Mouse (Mus musculus): ENCODE measurements around the gene Gdnf. TPM values are rescaled to one million over a fixed set of nuclear protein-coding genes. Genes with fewer than 3 reads are reported as not detected.

Gdnf gene
- polyA plus RNA-seq, 1 experiment = not detected

DNA sequence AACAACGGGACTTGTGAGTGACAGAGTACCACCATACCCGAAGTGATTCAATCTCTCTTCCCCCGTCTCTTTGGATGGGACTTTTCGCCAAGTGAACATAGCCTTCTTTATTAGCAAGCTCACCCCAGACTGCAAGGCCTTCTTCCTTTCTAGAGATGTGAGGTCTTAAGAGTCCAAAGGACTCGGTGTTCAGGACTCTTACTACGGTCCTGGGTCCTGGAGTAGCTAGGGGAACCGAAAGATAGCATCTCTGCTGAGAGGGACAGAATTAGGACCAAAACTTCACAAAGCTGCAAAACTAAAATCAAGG is 3.7 kb downstream of the Gdnf start:
- peaks cover 38% of the 10 kb centered on the region for H3K4me1 ChIP-seq
- no peaks in the 10 kb centered on the region for H3K36me3 ChIP-seq (replicated peaks; ENCODE audit: low read length)
- peaks cover 98% of the 10 kb centered on the region for H3K27me3 ChIP-seq (replicated peaks)
- no peak overlapping the region for H3K4me3 ChIP-seq (replicated peaks)
- no peaks in the 10 kb centered on the region for H3K9me3 ChIP-seq
- TF ChIP-seq FLI1 (IDR thresholded peaks at IDR 0.05; ENCODE audit: low read length) = no peak
- TF ChIP-seq GATA1 (IDR thresholded peaks at IDR 0.05; ENCODE audit: borderline replicate concordance, low read length) = no peak

DNA sequence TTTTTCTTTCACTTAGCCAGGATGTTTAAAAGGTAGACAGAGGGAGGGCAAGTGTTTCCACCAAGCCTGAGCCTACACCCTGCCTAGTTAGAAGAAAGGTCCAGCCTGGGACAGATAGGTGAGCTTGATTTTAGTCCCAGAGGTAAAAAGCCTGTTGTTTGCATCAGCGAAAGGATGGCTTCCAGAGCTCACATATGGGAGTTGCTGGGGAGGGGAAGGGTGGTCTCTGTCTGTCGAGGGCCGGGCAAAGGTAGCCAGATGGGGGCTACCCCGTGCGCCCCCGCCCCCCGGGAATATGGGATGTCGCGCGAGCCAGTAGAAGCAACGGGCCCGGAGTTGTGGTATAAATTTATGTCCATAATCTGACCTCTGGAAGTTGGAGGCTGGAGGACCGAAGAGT is 4.3 kb downstream of the Gdnf start:
- peaks cover 36% of the 10 kb centered on the region for H3K4me1 ChIP-seq
- no peak overlapping the region for H3K4me3 ChIP-seq (replicated peaks)
- TF ChIP-seq GATA1 (IDR thresholded peaks at IDR 0.05; ENCODE audit: borderline replicate concordance, low read length) = no peak
- peaks cover 97% of the 10 kb centered on the region for H3K27me3 ChIP-seq (replicated peaks)
- no peaks in the 10 kb centered on the region for H3K9me3 ChIP-seq
- H3K36me3 ChIP-seq (replicated peaks; ENCODE audit: low read length) = no peaks in the 10 kb centered on the region

DNA sequence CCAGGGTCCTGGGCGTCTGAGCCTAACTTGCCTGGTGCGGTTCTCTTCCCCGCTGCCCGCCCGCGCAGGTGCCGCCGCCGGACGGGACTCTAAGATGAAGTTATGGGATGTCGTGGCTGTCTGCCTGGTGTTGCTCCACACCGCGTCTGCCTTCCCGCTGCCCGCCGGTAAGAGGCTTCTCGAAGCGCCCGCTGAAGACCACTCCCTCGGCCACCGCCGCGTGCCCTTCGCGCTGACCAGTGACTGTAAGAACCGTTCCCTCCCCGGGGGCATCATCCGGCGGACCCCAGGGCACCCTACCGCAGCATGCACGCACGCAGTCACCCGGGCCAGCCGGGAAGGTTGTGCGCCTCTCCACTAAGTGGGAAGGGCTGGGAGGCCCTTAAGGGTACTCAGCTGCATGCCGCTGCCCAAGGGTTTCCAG is 4.9 kb downstream of the Gdnf start:
- Histone ChIP-seq H3K27me3 (replicated peaks) (peaks cover 95% of the 10 kb centered on the region), H3K4me3 (replicated peaks) (no peak overlapping the region), H3K36me3 (replicated peaks; ENCODE audit: low read length) (no peaks in the 10 kb centered on the region), H3K4me1 (peaks cover 31% of the 10 kb centered on the region), H3K9me3 (no peaks in the 10 kb centered on the region)
- TF ChIP-seq FLI1 (IDR thresholded peaks at IDR 0.05; ENCODE audit: low read length) (no peak), GATA1 (IDR thresholded peaks at IDR 0.05; ENCODE audit: borderline replicate concordance, low read length) (no peak)

DNA sequence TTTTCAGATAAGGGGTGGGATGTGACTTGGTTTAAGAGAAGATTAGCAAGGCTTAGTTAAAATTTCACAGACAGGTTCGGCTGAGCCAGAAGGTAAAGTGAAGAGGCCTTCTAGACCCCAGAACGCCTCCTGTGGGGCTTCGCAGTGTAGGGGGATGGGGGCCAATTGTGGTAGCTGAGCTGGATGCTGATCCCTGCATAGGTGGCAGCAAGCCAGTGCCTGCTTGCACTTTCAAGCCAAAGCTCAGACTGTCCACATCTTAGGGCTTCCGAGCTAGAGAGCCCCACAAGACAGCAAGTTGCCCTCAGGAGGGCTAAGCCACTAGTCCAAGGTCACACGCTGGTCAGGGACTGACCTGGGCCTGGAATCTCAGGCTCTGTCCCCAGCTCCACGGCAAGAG is 13.2 kb downstream of the Gdnf start:
- Histone ChIP-seq H3K4me3 (replicated peaks) (no peak overlapping the region), H3K36me3 (replicated peaks; ENCODE audit: low read length) (no peaks in the 10 kb centered on the region), H3K27me3 (replicated peaks) (peaks cover 25% of the 10 kb centered on the region), H3K4me1 (no peaks in the 10 kb centered on the region), H3K9me3 (no peaks in the 10 kb centered on the region)
- TF ChIP-seq GATA1 (IDR thresholded peaks at IDR 0.05; ENCODE audit: borderline replicate concordance, low read length) = no peak
- TF ChIP-seq FLI1 (IDR thresholded peaks at IDR 0.05; ENCODE audit: low read length) = no peak

DNA sequence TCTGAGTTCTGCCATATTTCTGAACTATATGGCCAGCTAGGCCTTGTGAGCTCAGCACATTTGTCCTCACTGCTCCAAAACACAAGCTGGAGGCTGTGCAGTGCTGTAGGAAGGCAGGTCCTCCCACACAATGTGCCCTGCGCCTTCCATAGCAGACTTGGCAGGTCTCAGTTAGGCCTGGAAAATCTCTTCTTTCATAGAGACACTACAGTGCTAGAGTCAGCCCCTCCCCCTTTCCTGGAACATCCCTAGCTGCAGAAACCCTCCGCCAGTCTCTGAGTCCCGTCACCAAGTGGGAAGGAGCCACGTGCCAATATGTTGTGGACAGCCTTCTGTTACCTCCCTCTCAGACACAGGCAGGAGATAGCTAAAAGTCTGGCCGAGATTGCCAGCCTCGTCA is 14.9 kb downstream of the Gdnf start:
- no peak for TF ChIP-seq GATA1 (IDR thresholded peaks at IDR 0.05; ENCODE audit: borderline replicate concordance, low read length)
- TF ChIP-seq FLI1 (IDR thresholded peaks at IDR 0.05; ENCODE audit: low read length) = no peak
- H3K36me3 ChIP-seq (replicated peaks; ENCODE audit: low read length) = no peaks in the 10 kb centered on the region
- no peaks in the 10 kb centered on the region for H3K4me1 ChIP-seq
- no peaks in the 10 kb centered on the region for H3K9me3 ChIP-seq
- peaks cover 12% of the 10 kb centered on the region for H3K27me3 ChIP-seq (replicated peaks)
- H3K4me3 ChIP-seq (replicated peaks) = no peak overlapping the region

DNA sequence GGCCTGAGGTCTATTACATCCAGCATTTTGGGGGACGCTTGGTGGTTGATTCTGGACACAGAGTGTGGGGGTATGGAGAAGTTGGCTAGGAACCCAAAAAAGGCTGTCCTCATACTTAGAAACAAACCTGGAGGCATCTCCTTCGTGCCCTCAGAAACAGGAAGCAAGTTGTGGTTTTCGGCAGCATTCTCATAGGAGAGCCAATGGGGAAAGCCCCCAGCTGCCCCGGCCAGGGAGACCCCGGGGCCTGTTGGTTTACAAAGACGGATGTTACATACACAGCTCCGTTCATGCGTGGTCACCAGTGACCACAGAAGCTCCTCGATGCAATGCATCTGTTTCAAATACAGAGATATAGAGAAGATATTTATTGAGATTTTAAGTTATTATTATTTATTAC is 24.8 kb downstream of the Gdnf start:
- TF ChIP-seq FLI1 (IDR thresholded peaks at IDR 0.05; ENCODE audit: low read length) (no peak), GATA1 (IDR thresholded peaks at IDR 0.05; ENCODE audit: borderline replicate concordance, low read length) (no peak)
- H3K36me3 ChIP-seq (replicated peaks; ENCODE audit: low read length) = no peaks in the 10 kb centered on the region
- H3K4me3 ChIP-seq (replicated peaks) = no peak overlapping the region
- H3K4me1 ChIP-seq = no peaks in the 10 kb centered on the region
- peaks cover 12% of the 10 kb centered on the region; the same call in 1 of the 2 replicates for H3K9me3 ChIP-seq
- H3K27me3 ChIP-seq (replicated peaks) = peaks cover 4% of the 10 kb centered on the region

DNA sequence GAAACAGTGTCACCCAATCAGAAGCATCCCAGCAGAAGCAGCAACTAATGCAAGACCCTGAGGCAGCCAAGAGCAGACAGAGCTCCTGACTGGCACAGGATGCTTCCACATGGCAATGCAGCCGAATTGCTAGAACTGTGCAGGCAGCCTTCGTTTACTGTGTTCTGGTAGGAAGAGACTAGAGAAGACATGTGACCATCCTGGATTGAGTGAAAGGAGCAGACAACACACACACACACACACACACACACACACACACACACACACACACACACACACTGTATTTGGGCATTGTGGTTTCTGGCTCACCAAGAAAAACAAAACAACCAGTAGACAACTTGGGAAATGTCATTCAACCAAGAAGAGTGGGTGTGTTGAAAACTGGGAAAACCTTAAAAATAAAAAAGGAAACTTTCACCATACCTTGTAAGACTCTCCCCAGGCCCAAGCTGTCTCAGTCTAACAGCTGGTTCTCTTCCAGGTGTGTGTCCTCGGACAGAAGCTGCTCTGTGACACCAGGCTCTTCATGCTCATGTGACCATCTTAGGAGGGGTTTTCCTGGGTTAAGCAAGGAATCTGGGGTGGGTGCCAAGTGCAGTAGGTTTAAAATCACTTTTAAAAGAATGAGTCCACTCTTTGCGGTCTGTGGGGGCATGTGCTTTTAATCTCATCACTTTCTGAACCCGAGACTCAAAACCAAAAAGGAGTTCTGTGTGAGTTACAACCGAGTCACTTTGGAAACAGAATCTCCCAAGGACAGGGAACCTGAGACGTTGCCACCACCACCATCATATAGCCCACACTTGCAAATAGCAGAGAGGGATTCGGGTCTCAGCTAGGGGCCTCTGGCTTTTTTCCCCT is 27.6 kb downstream of the Gdnf start:
- no peak for TF ChIP-seq GATA1 (IDR thresholded peaks at IDR 0.05; ENCODE audit: borderline replicate concordance, low read length)
- TF ChIP-seq FLI1 (IDR thresholded peaks at IDR 0.05; ENCODE audit: low read length) = no peak
- Histone ChIP-seq H3K9me3 (peaks cover 9% of the 10 kb centered on the region; the same call in 1 of the 2 replicates), H3K27me3 (replicated peaks) (peaks cover 4% of the 10 kb centered on the region)

DNA sequence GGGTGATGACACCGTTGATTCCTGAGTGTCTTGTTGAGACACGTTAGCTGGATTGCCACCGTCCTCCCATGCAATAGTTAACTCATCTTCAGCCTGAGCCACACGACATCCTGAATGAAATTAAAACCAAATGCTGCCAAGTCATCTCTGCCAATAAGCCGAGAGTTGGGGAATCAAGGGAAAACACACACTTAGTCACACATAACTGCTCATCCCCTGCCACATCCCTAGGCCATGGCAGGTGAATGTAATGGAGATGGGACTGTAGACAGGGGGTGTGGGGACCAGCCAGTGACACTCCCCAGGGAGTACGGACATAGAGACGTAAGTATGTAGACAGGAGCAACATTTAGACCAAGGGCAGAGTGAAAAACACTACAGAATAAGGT is 28.3 kb downstream of the Gdnf start:
- Histone ChIP-seq H3K4me3 (replicated peaks) (no peak overlapping the region), H3K36me3 (replicated peaks; ENCODE audit: low read length) (no peaks in the 10 kb centered on the region), H3K27me3 (replicated peaks) (peaks cover 4% of the 10 kb centered on the region), H3K4me1 (no peaks in the 10 kb centered on the region), H3K9me3 (peaks cover 9% of the 10 kb centered on the region; the same call in 1 of the 2 replicates)
- no peak for TF ChIP-seq FLI1 (IDR thresholded peaks at IDR 0.05; ENCODE audit: low read length)
- no peak for TF ChIP-seq GATA1 (IDR thresholded peaks at IDR 0.05; ENCODE audit: borderline replicate concordance, low read length)

More for the DNA sequence above, 27.6 kb downstream of the Gdnf start:
- no peaks in the 10 kb centered on the region for H3K4me1 ChIP-seq
- H3K36me3 ChIP-seq (replicated peaks; ENCODE audit: low read length) = no peaks in the 10 kb centered on the region
- H3K4me3 ChIP-seq (replicated peaks) = no peak overlapping the region

DNA sequence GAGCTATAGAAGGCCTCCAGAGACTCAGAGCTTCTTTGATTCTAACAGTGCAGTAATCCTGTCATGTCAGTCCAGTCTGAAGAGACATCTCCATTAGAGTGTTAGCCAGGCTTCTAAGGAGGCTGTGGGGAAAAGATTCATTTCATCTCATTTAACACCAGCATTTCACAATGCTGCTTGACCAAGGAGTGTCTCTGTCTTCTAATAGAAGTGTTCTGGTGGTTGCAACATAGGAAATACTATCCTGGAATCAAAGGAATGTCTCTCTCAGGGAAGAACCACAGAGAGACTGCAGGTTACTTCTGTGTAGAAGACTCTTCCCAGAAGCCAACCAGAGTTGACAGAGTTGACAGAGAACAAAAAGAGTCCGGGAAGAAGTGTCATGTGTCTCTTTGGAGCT is 31.0 kb downstream of the Gdnf start:
- Histone ChIP-seq H3K4me3 (replicated peaks) (no peak overlapping the region), H3K36me3 (replicated peaks; ENCODE audit: low read length) (no peaks in the 10 kb centered on the region)

DNA sequence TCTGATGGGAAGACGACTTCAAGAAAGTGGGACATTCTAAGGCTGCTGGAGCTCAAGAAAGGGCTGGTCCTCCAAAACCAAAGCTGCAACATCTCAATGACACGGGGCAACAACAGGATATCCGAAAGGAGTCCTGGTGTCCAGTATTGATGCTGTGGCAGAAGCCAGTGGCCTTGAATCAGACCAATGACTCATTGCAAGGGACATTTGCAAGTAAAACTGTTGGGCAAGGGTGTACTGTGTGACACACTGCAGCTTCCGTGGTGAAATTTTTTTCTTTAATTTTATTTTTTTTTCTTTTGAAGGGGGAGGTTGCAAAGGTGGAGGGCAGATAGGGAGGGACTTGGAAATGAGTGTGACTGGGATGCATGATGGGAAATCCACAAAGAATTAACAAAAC is 31.8 kb downstream of the Gdnf start:
- Histone ChIP-seq H3K36me3 (replicated peaks; ENCODE audit: low read length) (no peaks in the 10 kb centered on the region), H3K4me1 (no peaks in the 10 kb centered on the region), H3K9me3 (0 out of 2 replicates have a peak, but pooled peaks cover 2% of the 10 kb centered on the region), H3K27me3 (replicated peaks) (no peaks in the 10 kb centered on the region), H3K4me3 (replicated peaks) (no peak overlapping the region)
- no peak for TF ChIP-seq GATA1 (IDR thresholded peaks at IDR 0.05; ENCODE audit: borderline replicate concordance, low read length)
- TF ChIP-seq FLI1 (IDR thresholded peaks at IDR 0.05; ENCODE audit: low read length) = no peak

More for the DNA sequence above, 31.0 kb downstream of the Gdnf start:
- TF ChIP-seq GATA1 (IDR thresholded peaks at IDR 0.05; ENCODE audit: borderline replicate concordance, low read length) = no peak
- TF ChIP-seq FLI1 (IDR thresholded peaks at IDR 0.05; ENCODE audit: low read length) = no peak
- H3K27me3 ChIP-seq (replicated peaks) = peaks cover 4% of the 10 kb centered on the region
- H3K9me3 ChIP-seq = 0 out of 2 replicates have a peak, but pooled peaks cover 2% of the 10 kb centered on the region
- H3K4me1 ChIP-seq = no peaks in the 10 kb centered on the region

Data from megakaryocyte, embryonic 14.5 days (primary cell).